Mouse (Mus musculus) hindbrain, embryonic 12.5 days (tissue): ENCODE data around the gene Smarcd1. TPM values are rescaled to one million over a fixed set of nuclear protein-coding genes. Genes with fewer than 3 reads are reported as not detected.

ENCODE experiments used
- ATAC-seq: fragments of 200-750 bp; cut with Nextera tagmentation; 2 replicates; pipeline ENCODE4 v1.8.0; 2017; ENCODE audit warnings: moderate TSS enrichment; ENCODE audit not compliant: low FRiP score
- H3K27ac ChIP-seq: fragments of 300-500 bp; sonication (generic); 2 replicates; pipeline ENCODE4 v1.5.1; 2016; ENCODE audit warnings: mild to moderate bottlenecking
- H3K27me3 ChIP-seq: fragments of 300-500 bp; sonication (generic); 2 replicates; pipeline ENCODE4 v1.6.1; 2016; ENCODE audit warnings: mild to moderate bottlenecking
- H3K36me3 ChIP-seq: fragments of 300-500 bp; sonication (generic); 2 replicates; pipeline ENCODE4 v1.6.1; 2016; ENCODE audit warnings: mild to moderate bottlenecking
- H3K4me1 ChIP-seq: fragments of 300-500 bp; sonication (generic); 2 replicates; pipeline ENCODE4 v1.6.1; 2016
- H3K4me2 ChIP-seq: fragments of 300-500 bp; sonication (generic); replicated peaks from 2 replicates; pipeline ENCODE4 v1.6.1; 2016; ENCODE audit warnings: mild to moderate bottlenecking
- H3K4me3 ChIP-seq: fragments of 300-500 bp; sonication (generic); 2 replicates; pipeline ENCODE4 v1.5.1; 2016; ENCODE audit warnings: mild to moderate bottlenecking
- H3K9ac ChIP-seq: fragments of 300-500 bp; sonication (generic); 2 replicates; pipeline ENCODE4 v1.6.1; 2016; ENCODE audit warnings: mild to moderate bottlenecking, moderate library complexity
- H3K9me3 ChIP-seq: fragments of 300-500 bp; sonication (generic); replicated peaks from 2 replicates; pipeline ENCODE4 v1.6.1; 2016; ENCODE audit warnings: mild to moderate bottlenecking
- WGBS: fragments of 180-500 bp; shearing (Covaris S2); methylation state at CpG from one replicate; pipeline ENCODE4 v1.1.7; 2016; 5-methylcytosine and 5-hydroxymethylcytosine counted together
- polyA plus RNA-seq: library from polyadenylated mRNA; unstranded; fragments of >200 nt; fragmentation: Nextera tagmentation; extraction: Ambion mirVana; gene quantifications from 2 replicates; pipeline ENCODE4 v1.2.1, GENCODE M21; 2016

Gene Smarcd1
- polyA plus RNA-seq, 1 experiment from 2014 or later, result 123 TPM

DNA sequence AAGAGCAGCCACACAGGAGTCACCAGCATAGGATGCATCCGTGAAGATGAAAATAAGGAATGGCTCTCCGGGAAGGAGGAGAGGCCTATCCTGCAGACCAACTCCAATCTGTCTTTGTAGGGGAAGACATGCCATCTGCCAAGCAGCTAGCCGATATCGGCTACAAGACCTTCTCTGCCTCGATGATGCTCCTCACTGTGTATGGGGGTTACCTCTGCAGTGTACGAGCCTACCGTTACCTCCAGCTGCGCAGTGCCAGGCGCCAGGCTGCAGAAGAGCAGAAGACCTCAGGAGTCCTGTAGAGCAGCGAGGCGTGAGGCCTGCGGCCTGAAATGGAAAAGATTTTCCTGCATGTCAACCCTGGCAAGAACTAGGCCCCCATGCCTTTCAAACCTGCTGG, 25.6 kb downstream of the Smarcd1 start:
- peaks cover 35% of the 10 kb centered on the region for H3K36me3 ChIP-seq
- no peak for ATAC-seq
- H3K27ac ChIP-seq, result no peak overlapping the region
- no peaks in the 10 kb centered on the region for H3K27me3 ChIP-seq
- H3K4me1 ChIP-seq, result peaks cover 30% of the 10 kb centered on the region
- WGBS, result 97% methylated on average over 12 of the region's 12 CpGs
- H3K4me2 ChIP-seq, result no peak overlapping the region
- 0 out of 2 replicates have a peak, but pooled peaks cover 4% of the 10 kb centered on the region for H3K9me3 ChIP-seq
- H3K9ac ChIP-seq, result no peak overlapping the region
- H3K4me3 ChIP-seq, result no peak overlapping the region

DNA sequence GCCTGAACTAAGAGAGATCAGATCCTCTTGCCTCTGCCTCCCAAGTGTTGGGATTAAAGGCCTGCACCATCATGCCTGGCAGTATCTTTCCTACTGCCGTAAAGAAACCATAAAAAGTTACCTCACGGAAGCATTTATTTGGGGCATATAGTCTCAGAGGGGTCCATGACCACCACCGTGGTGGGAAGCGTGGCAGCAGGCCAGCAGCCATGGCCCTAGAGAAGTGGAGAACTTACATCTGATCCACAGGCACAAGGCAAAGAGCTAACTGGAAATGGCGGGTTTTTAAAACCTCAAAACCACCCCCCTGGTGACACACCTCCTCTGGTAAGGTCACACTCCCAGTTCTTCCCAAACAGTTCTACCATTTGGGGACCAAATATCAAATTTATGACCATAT, 26.3 kb downstream of the Smarcd1 start:
- no peak overlapping the region for H3K27ac ChIP-seq
- ATAC-seq, result no peak
- H3K27me3 ChIP-seq, result no peaks in the 10 kb centered on the region
- H3K9ac ChIP-seq, result no peak overlapping the region
- H3K4me1 ChIP-seq, result peaks cover 27% of the 10 kb centered on the region
- H3K9me3 ChIP-seq, result 0 out of 2 replicates have a peak, but pooled peaks cover 4% of the 10 kb centered on the region
- H3K4me2 ChIP-seq, result no peak overlapping the region
- no peak overlapping the region for H3K4me3 ChIP-seq
- 96% methylated on average over 5 of the region's 5 CpGs for WGBS
- H3K36me3 ChIP-seq, result peaks cover 38% of the 10 kb centered on the region

DNA sequence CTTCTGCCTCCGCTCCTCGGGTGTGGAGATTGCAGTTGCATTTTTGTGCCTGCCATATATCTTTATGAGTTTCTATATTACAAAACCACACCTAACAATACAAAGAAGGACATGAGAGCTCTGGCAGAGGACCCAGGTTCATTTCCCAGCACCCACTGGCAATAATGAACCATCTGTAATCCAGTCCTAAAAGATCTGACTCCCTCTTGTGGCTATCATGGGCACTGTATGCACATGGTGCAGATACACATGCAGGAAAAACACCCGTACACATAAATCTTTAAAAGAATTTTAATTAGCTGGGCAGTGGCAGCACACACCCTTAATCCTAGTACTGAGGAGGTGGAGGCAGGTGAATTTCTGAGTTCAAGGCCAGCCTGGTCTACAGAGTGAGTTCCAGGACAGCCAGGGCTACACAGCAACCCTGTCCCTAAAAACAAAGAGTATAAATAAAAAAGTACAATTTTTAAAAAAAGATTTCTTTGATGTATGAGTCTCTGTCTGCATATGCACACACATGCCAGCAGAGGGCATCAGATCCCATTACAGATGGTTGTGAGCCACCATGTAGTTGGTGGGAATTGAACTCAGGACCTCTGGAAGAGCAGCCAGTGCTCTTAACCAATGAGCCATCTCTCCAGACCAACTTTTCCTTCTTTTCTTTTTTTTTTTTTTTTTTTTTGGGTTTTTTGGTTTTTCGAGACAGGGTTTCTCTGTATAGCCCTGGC, 27.3 kb downstream of the Smarcd1 start:
- Histone ChIP-seq H3K27me3 (no peaks in the 10 kb centered on the region), H3K27ac (no peak overlapping the region), H3K4me3 (no peak overlapping the region), H3K4me2 (no peak overlapping the region), H3K9ac (no peak overlapping the region), H3K4me1 (peaks cover 17% of the 10 kb centered on the region), H3K9me3 (0 out of 2 replicates have a peak, but pooled peaks cover 4% of the 10 kb centered on the region), H3K36me3 (peaks cover 35% of the 10 kb centered on the region)
- WGBS, result 97% methylated on average over 4 of the region's 4 CpGs
- ATAC-seq, result no peak

DNA sequence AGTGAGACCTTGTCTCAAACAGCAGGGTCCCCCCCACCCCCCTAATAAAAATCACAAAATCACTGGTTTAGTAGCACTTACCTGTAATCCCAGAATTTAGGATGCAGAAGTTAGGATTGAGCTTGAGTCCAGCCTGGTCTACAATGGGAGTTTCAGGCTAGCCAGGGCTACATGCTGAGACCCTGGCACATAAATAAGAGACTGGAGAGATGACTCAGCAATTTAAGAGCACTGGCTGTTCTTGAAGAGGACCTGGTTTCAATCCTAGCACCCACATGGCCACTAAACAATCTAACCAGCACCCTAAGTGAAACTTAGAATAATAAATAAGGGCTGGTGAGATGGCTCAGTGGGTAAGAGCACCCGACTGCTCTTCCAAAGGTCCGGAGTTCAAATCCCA, 29.2 kb downstream of the Smarcd1 start:
- WGBS, result 97% methylated on average over 2 of the region's 2 CpGs
- no peak overlapping the region for H3K27ac ChIP-seq
- H3K27me3 ChIP-seq, result no peaks in the 10 kb centered on the region
- H3K36me3 ChIP-seq, result peaks cover 52% of the 10 kb centered on the region
- H3K4me1 ChIP-seq, result peaks cover 6% of the 10 kb centered on the region
- H3K4me3 ChIP-seq, result no peak overlapping the region
- no peak overlapping the region for H3K4me2 ChIP-seq
- no peak overlapping the region for H3K9ac ChIP-seq
- no peak for ATAC-seq
- 0 out of 2 replicates have a peak, but pooled peaks cover 4% of the 10 kb centered on the region for H3K9me3 ChIP-seq

DNA sequence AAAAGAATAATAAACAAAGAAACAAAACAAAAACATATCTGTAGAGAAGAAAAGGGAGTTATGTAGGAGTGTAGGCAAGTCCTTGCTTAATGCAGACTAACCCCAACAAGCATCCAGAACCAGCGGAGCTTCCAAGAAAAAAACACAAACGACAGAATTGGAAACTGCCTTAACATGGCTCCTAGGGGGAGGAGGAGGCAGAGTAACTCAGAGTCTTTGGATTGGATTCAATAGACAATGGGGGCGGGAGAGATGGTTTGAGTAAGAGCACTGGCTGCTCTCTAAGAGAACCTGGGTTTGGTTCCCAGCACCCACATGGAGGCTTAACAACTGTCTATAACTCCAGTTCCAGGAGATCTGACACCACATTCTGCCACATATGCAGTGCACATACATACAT, 29.7 kb downstream of the Smarcd1 start:
- peaks cover 57% of the 10 kb centered on the region for H3K36me3 ChIP-seq
- H3K9ac ChIP-seq, result no peak overlapping the region
- H3K27ac ChIP-seq, result no peak overlapping the region
- no peak overlapping the region for H3K4me2 ChIP-seq
- 93% methylated on average over 3 of the region's 3 CpGs for WGBS
- 0 out of 2 replicates have a peak, but pooled peaks cover 4% of the 10 kb centered on the region for H3K9me3 ChIP-seq
- H3K27me3 ChIP-seq, result no peaks in the 10 kb centered on the region
- no peak overlapping the region for H3K4me3 ChIP-seq
- peaks cover under 1% of the 10 kb centered on the region for H3K4me1 ChIP-seq
- no peak for ATAC-seq

DNA sequence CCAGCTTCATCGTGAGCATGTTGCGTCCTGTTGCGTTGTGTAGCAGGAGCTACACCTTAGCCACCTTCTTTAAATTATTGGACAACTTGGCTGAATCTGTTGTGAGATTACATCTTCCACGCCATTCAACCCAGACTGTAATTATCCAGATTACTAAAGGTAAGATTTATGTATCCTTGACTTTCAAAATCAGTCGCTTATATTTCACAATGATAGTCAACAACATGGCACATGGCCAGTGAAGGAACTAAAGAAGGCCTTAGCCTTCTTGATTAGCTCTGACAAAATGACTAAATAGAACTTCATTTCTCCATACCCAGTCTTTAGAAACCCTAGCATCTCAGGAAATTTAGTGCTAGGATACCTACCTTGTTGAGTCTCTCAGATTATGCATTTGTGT, 31.3 kb downstream of the Smarcd1 start:
- H3K4me2 ChIP-seq, result no peak overlapping the region
- no peak overlapping the region for H3K9ac ChIP-seq
- WGBS, result 91% methylated on average over 5 of the region's 5 CpGs
- H3K4me1 ChIP-seq, result no peaks in the 10 kb centered on the region
- H3K9me3 ChIP-seq, result 0 out of 2 replicates have a peak, but pooled peaks cover 4% of the 10 kb centered on the region
- no peaks in the 10 kb centered on the region for H3K27me3 ChIP-seq
- no peak for ATAC-seq
- H3K4me3 ChIP-seq, result no peak overlapping the region
- peaks cover 64% of the 10 kb centered on the region for H3K36me3 ChIP-seq
- H3K27ac ChIP-seq, result no peak overlapping the region

DNA sequence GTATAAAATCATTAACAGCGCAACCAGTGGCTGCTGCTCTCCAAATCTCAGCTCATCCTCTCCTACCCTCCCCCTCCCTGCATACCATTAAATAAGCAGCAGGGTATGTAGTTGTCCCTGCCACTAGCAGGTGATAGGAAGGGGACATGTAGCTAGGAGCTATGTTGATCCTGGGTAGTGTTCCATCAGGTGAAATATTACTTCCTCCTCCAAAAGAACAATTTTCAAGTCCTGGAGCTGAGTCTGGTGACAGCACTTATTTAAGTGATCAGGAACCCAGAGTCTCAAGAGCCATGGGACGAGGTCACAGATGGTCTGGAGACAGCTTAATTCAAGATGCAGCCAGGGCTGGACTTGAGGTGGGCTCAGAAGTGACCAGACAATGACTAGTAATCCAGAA, 33.7 kb downstream of the Smarcd1 start:
- Histone ChIP-seq H3K4me1 (no peaks in the 10 kb centered on the region), H3K9ac (no peak overlapping the region), H3K36me3 (peaks cover 73% of the 10 kb centered on the region), H3K4me3 (no peak overlapping the region), H3K4me2 (no peak overlapping the region), H3K9me3 (no peaks in the 10 kb centered on the region), H3K27me3 (no peaks in the 10 kb centered on the region), H3K27ac (no peak overlapping the region)
- WGBS, result 95% methylated on average over 2 of the region's 2 CpGs
- ATAC-seq, result no peak

DNA sequence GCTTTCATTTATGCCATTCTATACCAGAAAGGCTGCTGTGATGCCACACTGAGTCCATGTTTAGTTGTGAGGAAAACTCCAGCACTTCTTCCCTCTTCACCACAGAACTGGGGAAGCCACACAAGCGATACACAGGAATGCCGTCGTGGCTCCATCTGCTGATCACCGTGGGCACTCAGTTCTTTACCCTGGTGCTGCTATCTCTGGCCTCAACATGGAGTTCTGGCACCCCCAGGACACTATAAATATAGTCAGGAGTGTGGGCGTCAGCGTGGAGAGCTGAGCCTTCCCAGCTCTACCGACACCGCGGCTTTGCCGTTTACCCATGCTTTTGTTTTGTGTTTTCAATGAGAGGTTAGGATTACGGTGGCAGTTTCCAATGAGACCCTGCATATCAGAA, 34.7 kb downstream of the Smarcd1 start:
- Histone ChIP-seq H3K9ac (no peak overlapping the region), H3K27me3 (no peaks in the 10 kb centered on the region), H3K36me3 (peaks cover 77% of the 10 kb centered on the region), H3K27ac (no peak overlapping the region), H3K9me3 (no peaks in the 10 kb centered on the region), H3K4me1 (no peaks in the 10 kb centered on the region), H3K4me2 (no peak overlapping the region), H3K4me3 (no peak overlapping the region)
- WGBS, result 92% methylated on average over 11 of the region's 11 CpGs
- no peak for ATAC-seq

DNA sequence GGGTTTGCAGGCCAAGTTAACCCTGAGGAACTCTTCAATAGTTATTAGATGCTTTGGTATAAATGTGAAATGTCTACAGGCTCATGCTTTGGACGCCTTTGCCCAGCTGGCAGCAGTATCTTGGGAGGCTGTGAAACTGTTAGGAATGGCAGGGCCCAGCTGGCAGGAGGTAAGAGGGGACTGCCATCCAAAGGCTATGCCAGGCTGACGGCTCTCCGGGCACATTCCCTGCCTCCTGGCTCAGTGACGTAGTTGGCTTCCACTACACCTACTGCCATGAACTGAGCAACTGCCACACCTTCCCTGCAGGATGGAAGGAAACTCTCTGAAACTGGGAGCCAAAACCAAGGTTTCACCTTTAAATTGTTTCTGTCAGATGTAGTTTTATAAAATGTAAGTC, 38.3 kb downstream of the Smarcd1 start:
- H3K4me3 ChIP-seq, result no peak overlapping the region
- no peaks in the 10 kb centered on the region for H3K9me3 ChIP-seq
- ATAC-seq, result no peak
- no peaks in the 10 kb centered on the region for H3K27me3 ChIP-seq
- H3K9ac ChIP-seq, result no peak overlapping the region
- no peak overlapping the region for H3K27ac ChIP-seq
- H3K36me3 ChIP-seq, result peaks cover 65% of the 10 kb centered on the region
- WGBS, result 94% methylated on average over 4 of the region's 4 CpGs
- H3K4me2 ChIP-seq, result no peak overlapping the region
- no peaks in the 10 kb centered on the region for H3K4me1 ChIP-seq

DNA sequence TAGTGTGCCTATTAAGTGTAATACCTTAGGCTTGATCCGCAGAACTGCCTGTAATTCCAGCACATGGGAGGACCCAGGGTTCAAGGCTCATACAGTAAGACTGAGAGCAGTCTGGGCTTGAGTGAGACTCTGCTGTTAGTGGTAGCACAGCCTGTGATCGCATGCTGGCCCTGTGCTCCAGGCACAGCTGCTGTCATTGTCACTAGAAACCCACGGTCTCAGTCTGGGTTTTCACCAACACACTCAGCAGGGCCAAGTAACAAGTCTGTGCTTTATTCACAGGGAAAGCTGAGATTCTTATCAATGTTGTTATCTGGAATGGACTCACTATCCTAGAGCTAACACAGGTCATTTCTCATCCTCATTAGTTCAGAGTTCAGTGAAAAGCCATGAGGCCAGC, 52.3 kb downstream of the Smarcd1 start:
- Histone ChIP-seq H3K4me1 (no peaks in the 10 kb centered on the region), H3K36me3 (0 out of 2 replicates have a peak, but pooled peaks cover 10% of the 10 kb centered on the region), H3K27ac (no peak overlapping the region), H3K4me3 (no peak overlapping the region), H3K9ac (no peak overlapping the region), H3K4me2 (no peak overlapping the region), H3K27me3 (no peaks in the 10 kb centered on the region), H3K9me3 (no peaks in the 10 kb centered on the region)
- ATAC-seq, result no peak
- WGBS, result 84% methylated on average over 3 of the region's 3 CpGs

Other genes with a start within 250 kb of the Smarcd1 start
- gene Nckap5l, start 244.4 kb upstream of the Smarcd1 start, polyA plus RNA-seq, result 14.9 and 16.1 TPM in 2 replicates
- 18.9 TPM in 2 replicates for gene Bcdin3d, start 227.4 kb upstream of the Smarcd1 start, polyA plus RNA-seq
- 2.9 and 5.5 TPM in 2 replicates for gene Faim2, start 174.0 kb upstream of the Smarcd1 start, polyA plus RNA-seq
- gene Aqp2, start 123.1 kb upstream of the Smarcd1 start, polyA plus RNA-seq, result not detected in 2 replicates
- 2.4 and 2.7 TPM in 2 replicates for gene Aqp5, start 111.3 kb upstream of the Smarcd1 start, polyA plus RNA-seq
- 1.3 and 2.8 TPM in 2 replicates for gene Aqp6, start 100.7 kb upstream of the Smarcd1 start, polyA plus RNA-seq
- 177 and 185 TPM in 2 replicates for gene Racgap1, start 50.5 kb upstream of the Smarcd1 start, polyA plus RNA-seq
- 48.6 and 61.6 TPM in 2 replicates for gene Asic1, start 31.8 kb upstream of the Smarcd1 start, polyA plus RNA-seq
- gene Gm17349, start 3.4 kb downstream of the Smarcd1 start, polyA plus RNA-seq, result not detected in 2 replicates
- 0.69 and 0.92 TPM in 2 replicates for gene Gpd1, start 15.4 kb downstream of the Smarcd1 start, polyA plus RNA-seq
- gene Cox14, start 23.5 kb downstream of the Smarcd1 start, polyA plus RNA-seq, result 152 and 156 TPM in 2 replicates
- gene Cers5, start 70.8 kb downstream of the Smarcd1 start, polyA plus RNA-seq, result 66.8 and 69.3 TPM in 2 replicates
- gene Lima1, start 173.3 kb downstream of the Smarcd1 start, polyA plus RNA-seq, result 36.1 and 44.3 TPM in 2 replicates